Mouse (Mus musculus) stomach, embryonic 14.5 days (tissue): ENCODE data around the gene Vmn1r15. TPM values are rescaled to one million over a fixed set of nuclear protein-coding genes. Genes with fewer than 3 reads are reported as not detected.

Experiments used
- ATAC-seq: fragments of 200-750 bp; cut with Nextera tagmentation; 2 replicates; pipeline ENCODE4 v1.8.0; 2017; ENCODE audit warnings: low read depth, moderate TSS enrichment; ENCODE audit not compliant: insufficient number of reproducible peaks, insufficient read depth, low FRiP score
- H3K27ac ChIP-seq: fragments of 300-500 bp; sonication (generic); 2 replicates; pipeline ENCODE4 v1.5.1; 2014; ENCODE audit warnings: mild to moderate bottlenecking, low read length, moderate library complexity, mixed read lengths
- H3K27me3 ChIP-seq: fragments of 300-500 bp; sonication (generic); 2 replicates; pipeline ENCODE4 v1.6.1; 2014; ENCODE audit warnings: low read length, control low read depth, mixed read lengths; ENCODE audit not compliant: control insufficient read depth, insufficient read depth
- H3K36me3 ChIP-seq: fragments of 300-500 bp; sonication (generic); 2 replicates; pipeline ENCODE4 v1.6.1; 2014; ENCODE audit warnings: mild to moderate bottlenecking, control low read depth, low read length, moderate library complexity, mixed read lengths; ENCODE audit not compliant: control insufficient read depth, insufficient read depth
- H3K4me1 ChIP-seq: fragments of 300-500 bp; sonication (generic); 2 replicates; pipeline ENCODE4 v1.6.1; 2014; ENCODE audit warnings: low read length, control low read depth, mixed read lengths; ENCODE audit not compliant: control insufficient read depth, insufficient read depth
- H3K4me2 ChIP-seq: fragments of 300-500 bp; sonication (generic); replicated peaks from 2 replicates; pipeline ENCODE4 v1.6.1; 2014; ENCODE audit warnings: low read depth, low read length, control low read depth
- H3K4me3 ChIP-seq: fragments of 300-500 bp; sonication (generic); 2 replicates; pipeline ENCODE4 v1.5.1; 2014; ENCODE audit warnings: low read depth, low read length, control low read depth
- H3K9ac ChIP-seq: fragments of 300-500 bp; sonication (generic); replicated peaks from 2 replicates; pipeline ENCODE4 v1.6.1; 2014; ENCODE audit warnings: low read depth, mild to moderate bottlenecking, control low read depth, low read length, moderate library complexity, mixed read lengths
- H3K9me3 ChIP-seq: fragments of 300-500 bp; sonication (generic); 2 replicates; pipeline ENCODE4 v1.6.1; 2016; ENCODE audit warnings: low read depth, low read length, control low read depth; ENCODE audit not compliant: control insufficient read depth
- WGBS: fragments of 180-500 bp; shearing (Covaris S2); extraction: QIAGEN DNeasy Blood & Tissue Kit; methylation state at CpG from one replicate; pipeline ENCODE4 v1.1.7; 2014; 5-methylcytosine and 5-hydroxymethylcytosine counted together
- polyA plus RNA-seq: library from polyadenylated mRNA; unstranded; fragments of >200 nt; fragmentation: Nextera tagmentation; extraction: Ambion mirVana; gene quantifications from 2 replicates; pipeline ENCODE4 v1.2.1, GENCODE M21; 2014

The Vmn1r15 gene
- polyA plus RNA-seq, result not detected in 2 replicates

DNA sequence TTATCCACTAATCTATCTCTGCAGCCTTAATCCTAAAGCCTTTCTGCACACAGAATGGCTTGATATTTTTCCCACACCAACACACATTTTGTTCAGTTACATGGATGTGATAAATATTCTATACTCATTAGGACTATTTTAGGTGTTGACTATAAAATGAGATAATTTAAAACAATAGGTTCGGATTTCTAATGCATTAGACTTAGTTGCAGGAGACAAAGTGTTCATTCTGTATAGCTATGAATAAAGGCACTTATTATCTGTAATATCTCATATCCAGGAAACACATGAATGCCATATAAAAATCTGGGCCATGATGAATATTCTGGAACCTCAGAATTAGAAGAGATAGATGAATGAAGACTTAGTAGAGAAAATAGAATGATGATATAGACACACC is at the start of gene Vmn1r15:
Vmn1r15 (plus strand) TSS at position 301 of the 400 bp plus-strand sequence.
- Histone ChIP-seq H3K4me1 (no peaks in the 10 kb centered on the region), H3K9me3 (no peaks in the 10 kb centered on the region), H3K4me2 (no peak within 1 kb of the TSS), H3K27me3 (no peaks in the 10 kb centered on the region), H3K27ac (no peak within 1 kb of the TSS), H3K4me3 (no peak within 1 kb of the TSS), H3K9ac (no peak within 1 kb of the TSS), H3K36me3 (no peaks in the 10 kb centered on the region)
- ATAC-seq, result no peak
- WGBS, result 73% methylated on average over 1 of the region's 1 CpGs

DNA sequence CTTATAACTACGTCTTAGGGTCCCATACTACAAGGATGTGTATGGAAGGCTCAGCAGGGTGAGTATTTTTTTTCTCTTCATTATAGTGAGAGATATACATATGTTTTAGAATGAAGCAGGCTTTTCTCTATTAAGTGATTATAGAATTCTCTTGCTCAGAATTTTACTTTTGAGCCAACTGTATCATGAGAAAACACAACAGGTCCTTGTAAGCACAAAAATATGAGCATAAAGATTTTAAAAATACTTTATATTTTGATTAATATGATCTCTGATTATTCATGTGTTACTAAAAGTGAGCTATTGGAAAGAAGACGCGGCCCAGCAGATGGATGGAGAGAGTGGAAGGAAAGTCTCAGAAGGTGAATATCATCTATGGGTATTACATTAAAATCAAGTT is 26.4 kb upstream of the Vmn1r15 start, which contains the start of gene Vmn1r14:
Vmn1r14 (plus strand) TSS at position 301 of the 400 bp plus-strand sequence.
- no peak within 1 kb of the TSS for H3K9ac ChIP-seq
- no peak within 1 kb of the TSS for H3K4me2 ChIP-seq
- no peaks in the 10 kb centered on the region for H3K27me3 ChIP-seq
- no peak for ATAC-seq
- no peaks in the 10 kb centered on the region for H3K36me3 ChIP-seq
- H3K27ac ChIP-seq, result no peak within 1 kb of the TSS
- H3K4me3 ChIP-seq, result no peak within 1 kb of the TSS
- H3K4me1 ChIP-seq, result no peaks in the 10 kb centered on the region
- no peaks in the 10 kb centered on the region for H3K9me3 ChIP-seq
- WGBS, result 86% methylated on average over 3 of the region's 3 CpGs

DNA sequence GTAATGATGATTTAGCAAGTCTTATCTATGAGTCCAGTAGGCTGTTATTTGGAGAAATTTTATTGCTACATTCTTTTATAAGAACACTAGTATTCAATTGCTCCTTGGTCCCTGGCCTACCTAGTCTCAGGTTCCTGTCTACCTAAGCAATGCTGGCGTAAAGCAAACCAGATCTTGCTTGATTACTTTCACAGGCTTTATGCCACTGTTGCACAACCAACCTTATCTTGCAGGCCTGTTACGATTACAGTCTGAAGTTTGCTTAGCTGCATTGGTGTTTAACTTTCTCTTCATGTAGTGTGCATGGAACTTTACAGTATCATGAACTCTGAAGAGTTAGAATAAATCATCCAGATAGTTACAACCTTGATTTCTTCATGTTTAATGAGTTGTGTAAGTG is 3.2 kb downstream of the Vmn1r15 start:
- no peak overlapping the region for H3K9ac ChIP-seq
- WGBS, result 74% methylated on average over 2 of the region's 2 CpGs
- ATAC-seq, result peak; percentile 65; the same call in 1 of the 2 replicates
- H3K36me3 ChIP-seq, result no peaks in the 10 kb centered on the region
- H3K9me3 ChIP-seq, result no peaks in the 10 kb centered on the region
- H3K27ac ChIP-seq, result no peak overlapping the region
- H3K27me3 ChIP-seq, result no peaks in the 10 kb centered on the region
- no peak overlapping the region for H3K4me2 ChIP-seq
- no peak overlapping the region for H3K4me3 ChIP-seq
- H3K4me1 ChIP-seq, result no peaks in the 10 kb centered on the region

DNA sequence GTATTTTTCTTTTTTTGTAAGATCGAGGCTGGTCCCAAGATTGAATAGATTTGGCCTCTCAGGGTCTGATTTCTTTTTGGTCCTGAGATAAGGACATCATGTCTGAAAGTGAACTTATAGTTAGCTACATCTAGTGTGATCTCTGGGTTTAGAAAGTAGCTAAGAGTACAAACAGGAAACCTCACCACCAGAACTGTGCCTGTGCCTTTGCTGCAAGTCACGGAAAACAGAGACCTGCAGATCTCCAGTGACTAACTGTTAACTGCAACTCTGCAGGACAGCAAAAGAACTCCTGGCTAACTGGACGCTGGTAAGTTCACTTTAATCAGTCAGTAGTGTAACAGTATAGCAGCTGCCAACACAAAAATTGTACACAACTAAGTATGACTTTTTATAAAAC is 14.1 kb downstream of the Vmn1r15 start:
- Histone ChIP-seq H3K9me3 (no peaks in the 10 kb centered on the region), H3K4me3 (no peak overlapping the region), H3K4me1 (no peaks in the 10 kb centered on the region), H3K9ac (no peak overlapping the region), H3K27me3 (no peaks in the 10 kb centered on the region), H3K27ac (no peak overlapping the region), H3K36me3 (no peaks in the 10 kb centered on the region), H3K4me2 (no peak overlapping the region)
- no peak for ATAC-seq
- WGBS, result 67% methylated on average over 3 of the region's 3 CpGs

DNA sequence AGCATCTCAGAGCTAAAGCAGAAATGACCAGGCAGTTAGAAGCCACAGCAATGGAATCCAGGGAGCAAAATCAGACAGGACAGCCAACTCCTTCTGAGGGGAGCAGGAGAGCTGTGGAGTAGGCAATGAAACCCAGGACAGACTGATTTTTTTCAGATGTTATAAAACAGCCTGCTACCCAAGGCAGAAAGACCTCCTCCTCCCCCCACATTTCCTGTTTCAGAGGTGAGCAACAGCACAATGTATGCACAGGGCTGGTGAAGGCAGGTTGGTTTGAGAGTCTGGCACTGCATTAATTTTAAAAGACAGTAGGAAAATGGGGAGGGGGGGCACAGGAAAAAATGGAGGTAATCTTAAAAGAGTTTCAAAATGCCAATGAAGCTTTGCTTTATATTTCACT is 14.8 kb downstream of the Vmn1r15 start:
- Histone ChIP-seq H3K4me1 (no peaks in the 10 kb centered on the region), H3K27me3 (no peaks in the 10 kb centered on the region), H3K36me3 (no peaks in the 10 kb centered on the region), H3K9ac (no peak overlapping the region), H3K4me2 (no peak overlapping the region), H3K4me3 (no peak overlapping the region), H3K9me3 (no peaks in the 10 kb centered on the region), H3K27ac (no peak overlapping the region)
- ATAC-seq, result no peak

DNA sequence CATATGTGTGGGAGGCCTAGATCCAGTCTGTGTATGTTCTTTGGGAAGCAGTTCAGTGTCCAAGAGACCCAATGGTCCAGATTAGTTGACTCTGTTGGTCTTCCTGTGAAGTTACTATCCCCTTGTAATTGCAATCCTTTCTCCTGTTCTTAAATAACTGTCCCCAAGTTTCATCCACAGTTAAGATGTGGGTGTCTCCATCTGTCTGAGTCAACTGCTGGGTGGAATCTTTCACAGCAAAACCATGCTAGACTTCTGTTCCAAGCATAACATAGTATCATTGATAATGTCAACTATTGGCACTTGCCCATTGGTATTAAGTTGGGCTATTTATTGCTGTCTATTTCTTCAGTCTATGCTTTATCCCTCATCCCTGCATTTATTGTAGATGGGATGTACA is 21.2 kb downstream of the Vmn1r15 start:
- H3K36me3 ChIP-seq, result no peaks in the 10 kb centered on the region
- ATAC-seq, result no peak

More for the DNA sequence above, 21.2 kb downstream of the Vmn1r15 start:
- Histone ChIP-seq H3K4me3 (no peak overlapping the region), H3K27ac (no peak overlapping the region), H3K4me2 (no peak overlapping the region), H3K4me1 (no peaks in the 10 kb centered on the region), H3K9ac (no peak overlapping the region), H3K27me3 (no peaks in the 10 kb centered on the region), H3K9me3 (no peaks in the 10 kb centered on the region)

Other genes with a start within 250 kb of the Vmn1r15 start
- gene Vmn1r7, start 232.6 kb upstream of the Vmn1r15 start, polyA plus RNA-seq, result not detected in 2 replicates
- gene Vmn1r8, start 225.7 kb upstream of the Vmn1r15 start, polyA plus RNA-seq, result not detected in 2 replicates
- not detected in 2 replicates for gene Vmn1r9, start 191.2 kb upstream of the Vmn1r15 start, polyA plus RNA-seq
- gene Vmn1r10, start 148.5 kb upstream of the Vmn1r15 start, polyA plus RNA-seq, result not detected in 2 replicates
- not detected in 2 replicates for gene Vmn1r11, start 124.5 kb upstream of the Vmn1r15 start, polyA plus RNA-seq
- gene Vmn1r12, start 101.0 kb upstream of the Vmn1r15 start, polyA plus RNA-seq, result not detected in 2 replicates
- not detected in 2 replicates for gene Vmn1r13, start 54.7 kb upstream of the Vmn1r15 start, polyA plus RNA-seq
- gene Vmn1r14, start 26.3 kb upstream of the Vmn1r15 start, polyA plus RNA-seq, result not detected in 2 replicates
- gene Vmn1r16, start 71.5 kb downstream of the Vmn1r15 start, polyA plus RNA-seq, result not detected in 2 replicates
- gene Vmn1r17, start 105.8 kb downstream of the Vmn1r15 start, polyA plus RNA-seq, result not detected in 2 replicates
- not detected in 2 replicates for gene Vmn1r18, start 137.8 kb downstream of the Vmn1r15 start, polyA plus RNA-seq
- gene Vmn1r19, start 145.8 kb downstream of the Vmn1r15 start, polyA plus RNA-seq, result not detected in 2 replicates
- gene Vmn1r20, start 171.0 kb downstream of the Vmn1r15 start, polyA plus RNA-seq, result not detected in 2 replicates